Mouse (Mus musculus): ENCODE data around the gene Tcl1b2.
"Not testable (repeated sequence)": the region's sequence is repeated elsewhere in the genome, so short reads cannot be mapped to it uniquely, and the experiment has no call there.

Gene Tcl1b2

DNA sequence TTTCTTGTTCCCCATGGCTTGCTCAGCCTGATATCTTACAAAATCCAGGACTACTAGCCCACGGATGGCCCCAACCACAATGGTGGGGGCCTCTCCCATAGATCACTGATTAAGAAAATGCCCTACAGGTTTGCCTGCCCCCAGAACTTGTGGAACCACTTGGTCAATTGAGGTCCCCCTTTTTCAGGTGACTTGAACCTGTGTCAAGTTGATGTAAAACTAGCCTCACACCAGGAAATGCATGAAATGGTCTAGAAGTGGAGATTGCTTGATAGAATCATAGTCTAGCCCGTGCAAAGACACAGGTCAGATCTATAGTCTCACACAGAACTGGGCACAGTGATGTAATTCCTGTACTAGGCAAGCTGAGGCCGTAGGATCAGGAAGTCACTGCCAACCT, at the start of gene Tcl1b2:
Gene Tcl1b2 (plus strand): TSS at position 301 of the 400 bp plus-strand sequence.
- no peak for DNase-seq (ENCODE audit: low read depth, low spot score)

DNA sequence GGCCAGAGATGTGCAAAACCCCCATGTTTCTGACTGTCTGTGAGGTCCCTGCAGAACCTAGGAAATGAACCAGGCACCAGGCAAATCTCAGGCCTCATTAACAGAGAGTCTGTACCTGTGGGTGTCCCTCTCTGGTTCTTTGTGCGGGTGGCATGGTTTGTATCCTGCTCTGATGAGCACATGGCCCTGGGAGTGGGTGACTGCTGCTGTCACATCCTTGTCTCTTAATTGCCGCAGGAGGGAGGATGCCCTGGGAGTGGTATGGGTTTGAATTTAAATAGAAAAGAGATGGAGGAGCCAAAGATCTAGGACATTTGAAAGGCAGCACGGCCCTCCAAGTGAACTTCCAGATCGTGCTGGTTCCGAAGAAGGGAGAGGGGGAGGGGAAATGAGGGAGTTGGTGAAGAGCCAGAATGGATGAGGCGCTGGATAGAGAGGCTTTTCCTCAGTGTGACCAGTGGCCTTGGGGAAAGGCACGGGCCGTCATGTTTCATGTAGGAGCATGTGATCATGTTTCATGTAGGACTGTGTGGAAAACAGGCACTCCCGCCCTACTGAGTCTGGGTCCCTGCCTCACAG, 46.3 kb upstream of the Tcl1b2 start:
- no peak for DNase-seq (ENCODE audit: low read depth, low spot score)

DNA sequence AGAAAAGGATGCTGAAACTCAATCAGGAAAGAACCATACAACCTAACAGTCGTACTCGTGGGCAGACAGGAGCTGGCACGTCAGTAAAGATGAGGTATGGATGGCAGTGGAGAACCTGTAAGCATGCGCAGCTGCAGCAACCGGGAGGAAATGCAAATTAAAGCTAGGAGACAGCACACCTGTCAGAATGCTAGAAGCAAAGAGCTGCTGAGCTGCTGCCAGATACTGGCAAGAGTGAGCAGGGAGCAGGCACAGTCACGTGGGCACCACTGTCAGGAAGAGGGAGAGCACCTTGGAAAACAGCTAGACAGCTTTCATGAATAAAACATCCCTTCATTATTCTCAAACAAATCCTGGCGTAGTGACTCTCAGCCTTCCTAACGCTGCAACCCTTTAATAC, 42.9 kb upstream of the Tcl1b2 start:
- no peak for DNase-seq (ENCODE audit: low read depth, low spot score)

DNA sequence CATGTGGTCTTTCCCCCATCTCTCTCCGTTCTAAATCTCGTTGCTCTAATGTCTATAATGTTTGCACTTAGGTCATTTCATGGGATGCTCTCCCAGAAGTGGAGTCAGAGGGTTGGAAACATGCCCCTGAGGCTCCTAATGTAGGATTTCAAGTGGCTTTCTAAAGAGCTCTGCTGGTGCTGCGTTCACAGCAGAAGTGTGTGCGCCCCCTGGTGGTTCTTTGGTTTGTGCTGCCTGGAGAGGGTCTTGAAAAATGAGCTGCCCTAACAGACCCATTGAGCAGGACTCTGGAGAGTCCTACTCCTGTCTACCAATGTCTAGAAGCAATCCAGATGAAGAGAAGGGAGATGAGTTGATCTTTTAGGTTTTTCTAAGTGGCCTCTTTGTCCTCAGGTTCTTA, 41.8 kb upstream of the Tcl1b2 start:
- no peak for DNase-seq (ENCODE audit: low read depth, low spot score)

DNA sequence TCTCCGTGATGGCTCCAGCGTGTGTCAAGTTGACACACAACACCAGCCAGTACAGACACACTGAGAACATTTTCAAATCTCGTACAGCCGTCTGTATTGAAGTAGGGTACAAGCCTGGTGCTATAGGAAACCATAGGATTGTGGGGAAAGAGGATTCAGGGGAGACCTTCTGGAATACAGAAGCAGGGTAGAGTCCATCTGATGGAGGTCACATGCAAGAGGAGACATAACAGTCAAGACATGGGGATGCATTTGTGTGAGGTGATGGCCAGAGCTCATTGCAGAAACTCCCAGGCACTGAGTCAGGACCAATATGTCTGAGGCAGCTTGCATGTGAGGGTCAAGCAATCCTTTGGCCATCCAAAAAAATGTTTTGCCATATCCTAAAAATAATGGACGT, 40.5 kb upstream of the Tcl1b2 start:
- no peak for DNase-seq (ENCODE audit: low read depth, low spot score)

DNA sequence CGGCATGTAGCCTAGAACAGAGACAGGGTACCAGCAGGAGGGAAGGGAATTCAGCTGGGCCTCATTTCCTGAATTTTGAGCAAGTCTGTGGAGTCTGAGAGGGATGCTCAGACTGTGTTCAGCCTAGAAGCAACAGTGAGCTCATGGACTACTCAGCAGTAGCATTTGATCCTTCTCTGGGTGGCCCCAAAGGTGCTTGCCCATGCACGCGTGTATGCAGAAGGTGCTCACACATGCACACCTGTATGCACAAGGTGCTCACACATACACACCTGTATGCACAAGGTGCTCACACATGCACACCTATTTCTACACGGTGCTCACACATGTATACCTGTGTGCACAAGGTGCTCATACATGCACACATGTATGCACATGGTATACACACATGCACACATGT, 37.0 kb upstream of the Tcl1b2 start:
- DNase-seq (ENCODE audit: low read depth, low spot score): no peak

DNA sequence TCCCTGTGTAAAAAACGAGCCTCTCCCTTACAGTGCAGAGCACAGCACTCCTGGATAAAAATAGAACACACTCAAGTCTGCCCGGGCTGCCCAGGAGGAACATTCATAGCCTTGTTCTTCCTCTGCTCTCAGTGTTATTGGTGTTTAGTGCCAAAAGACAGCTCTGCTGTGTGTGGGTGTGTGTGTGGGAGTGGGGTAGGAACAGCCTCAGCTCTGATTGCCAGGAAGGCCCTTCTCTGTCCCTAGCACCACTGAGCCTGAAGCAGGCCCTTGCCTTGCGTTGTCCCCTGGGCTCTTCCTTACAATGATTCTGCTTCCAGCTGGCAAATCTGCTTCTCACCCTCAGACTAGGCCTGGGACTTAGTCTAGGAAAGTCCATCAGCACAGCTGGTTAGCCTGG, 36.4 kb upstream of the Tcl1b2 start:
- no peak for DNase-seq (ENCODE audit: low read depth, low spot score)

DNA sequence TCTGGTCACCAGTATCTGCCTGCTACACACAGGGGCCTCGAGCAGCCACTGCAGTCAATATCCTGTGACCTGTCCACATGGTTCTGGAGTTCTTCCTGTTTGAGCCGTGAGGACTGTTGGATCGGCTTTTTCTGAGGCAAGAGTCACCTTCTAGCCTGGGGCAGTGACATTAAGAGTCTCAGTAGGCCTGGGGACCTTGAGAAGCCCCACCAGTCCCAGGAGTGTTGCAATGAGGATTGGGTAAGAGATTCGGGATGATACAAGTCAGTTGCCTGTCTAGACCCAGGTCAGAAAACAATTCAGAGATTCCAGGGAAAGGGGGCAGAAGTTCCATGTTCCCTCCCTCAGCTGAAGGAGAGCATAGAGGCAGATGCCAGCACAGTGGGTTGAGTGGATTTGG, 36.0 kb upstream of the Tcl1b2 start:
- DNase-seq (ENCODE audit: low read depth, low spot score): no peak

DNA sequence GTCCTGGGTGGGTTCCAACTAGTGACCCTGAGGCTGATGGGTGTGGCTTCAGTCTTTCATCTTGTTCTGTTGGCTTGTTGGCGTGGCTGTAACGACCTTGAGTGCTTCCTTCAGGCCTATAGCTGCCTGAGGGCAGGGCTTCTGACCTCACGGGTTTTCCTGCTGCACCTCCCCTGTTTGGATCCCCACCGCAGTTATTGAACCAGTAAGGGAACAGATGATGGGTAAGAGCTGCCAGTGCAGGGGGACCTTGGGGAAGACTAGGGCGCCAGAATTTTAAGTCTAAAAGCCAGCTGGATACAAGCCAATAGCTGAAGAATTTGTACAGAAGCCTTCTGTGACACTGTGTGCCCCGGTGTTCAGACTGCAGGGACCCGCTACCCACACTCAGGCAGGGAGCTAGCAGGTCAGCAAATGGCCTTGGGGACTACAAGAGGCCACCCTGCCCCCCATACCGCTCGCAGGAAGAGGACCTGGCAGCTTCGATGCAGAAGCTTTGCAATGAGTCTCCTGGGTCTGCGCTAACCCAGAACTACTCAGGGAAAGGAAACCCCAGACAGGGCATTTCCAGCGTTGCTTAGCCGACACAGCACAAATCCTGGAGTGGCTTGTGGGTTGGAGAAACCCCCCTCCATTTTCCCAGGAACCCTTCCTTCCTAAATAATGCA, 33.4 kb upstream of the Tcl1b2 start:
- no peak for DNase-seq (ENCODE audit: low read depth, low spot score)

DNA sequence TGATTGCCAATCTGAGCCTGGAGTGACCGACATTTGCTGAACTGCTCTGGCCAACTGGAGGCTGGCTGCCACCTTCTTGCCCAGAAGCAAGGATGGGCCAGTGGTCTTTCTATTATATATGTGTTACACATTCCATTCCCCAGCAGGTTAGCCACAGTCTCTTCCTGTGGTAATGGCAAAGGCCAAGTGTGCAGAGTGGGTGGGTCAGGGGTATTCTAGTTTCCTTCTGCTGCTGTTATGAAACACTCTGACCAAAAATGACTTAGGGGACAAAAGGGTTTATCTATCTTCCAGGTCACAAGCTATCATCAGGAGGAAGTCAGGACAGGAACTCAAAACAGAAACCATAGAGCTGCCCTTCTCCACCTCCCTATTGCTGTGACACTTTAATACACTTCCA, 29.2 kb upstream of the Tcl1b2 start:
- DNase-seq (ENCODE audit: low read depth, low spot score): no peak

DNA sequence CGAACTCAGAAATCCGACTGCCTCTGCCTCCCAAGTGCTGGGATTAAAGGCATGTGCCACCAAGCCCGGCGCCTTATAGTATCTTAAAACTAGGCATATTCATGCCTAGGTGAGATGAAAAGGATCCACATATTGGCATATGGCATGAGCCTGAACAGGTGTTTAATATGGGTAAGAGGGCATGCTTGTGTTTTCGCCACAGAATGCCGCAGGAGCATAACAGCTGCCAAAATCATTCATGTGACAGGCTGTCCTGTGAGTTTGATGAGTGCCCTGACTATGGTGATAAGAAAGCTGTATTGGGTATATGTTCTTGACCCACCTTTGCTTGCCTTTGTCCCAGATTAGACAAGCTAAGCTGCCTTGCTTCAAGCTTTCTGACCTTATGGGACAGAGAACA, 20.5 kb upstream of the Tcl1b2 start:
- no peak for DNase-seq (ENCODE audit: low read depth, low spot score)

DNA sequence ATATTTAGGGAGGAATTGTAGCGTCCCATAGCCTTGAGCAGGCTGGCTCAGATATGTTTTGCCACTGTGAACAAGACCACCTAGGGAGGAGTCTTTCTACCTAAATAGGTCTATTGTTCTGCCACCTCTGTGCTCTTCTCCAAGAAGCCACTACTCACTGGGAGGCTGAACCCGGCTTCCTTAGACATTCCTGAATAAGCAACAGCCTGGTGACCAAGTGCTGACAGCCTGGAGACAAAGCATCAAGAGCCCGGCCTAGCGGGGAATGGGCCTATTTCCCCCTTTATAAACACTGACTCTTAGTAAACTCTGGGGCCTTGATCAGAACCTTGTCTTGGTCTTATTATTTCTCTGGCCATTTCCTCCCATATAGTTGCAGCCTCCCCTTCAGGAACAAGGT, 19.3 kb upstream of the Tcl1b2 start:
- DNase-seq (ENCODE audit: low read depth, low spot score): no peak

DNA sequence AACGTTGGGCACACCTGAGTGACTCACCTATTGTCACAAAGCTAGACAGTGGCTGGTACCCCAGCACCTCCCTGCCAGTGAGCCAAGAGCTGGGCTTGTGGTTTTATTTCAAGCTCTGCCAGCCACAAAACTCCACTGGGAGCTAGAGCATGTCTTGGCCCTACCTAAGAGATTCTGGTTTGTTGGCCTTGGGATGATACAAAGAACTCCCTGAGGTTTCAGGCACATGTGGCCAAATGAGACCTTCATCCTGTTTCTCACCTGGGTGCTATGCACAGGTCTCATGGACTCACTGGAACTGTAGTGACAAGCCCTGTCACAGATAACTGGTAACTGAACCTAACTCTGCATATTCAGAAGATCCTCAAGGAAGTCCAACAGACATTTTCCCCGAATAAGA, 18.2 kb upstream of the Tcl1b2 start:
- DNase-seq (ENCODE audit: low read depth, low spot score): no peak

DNA sequence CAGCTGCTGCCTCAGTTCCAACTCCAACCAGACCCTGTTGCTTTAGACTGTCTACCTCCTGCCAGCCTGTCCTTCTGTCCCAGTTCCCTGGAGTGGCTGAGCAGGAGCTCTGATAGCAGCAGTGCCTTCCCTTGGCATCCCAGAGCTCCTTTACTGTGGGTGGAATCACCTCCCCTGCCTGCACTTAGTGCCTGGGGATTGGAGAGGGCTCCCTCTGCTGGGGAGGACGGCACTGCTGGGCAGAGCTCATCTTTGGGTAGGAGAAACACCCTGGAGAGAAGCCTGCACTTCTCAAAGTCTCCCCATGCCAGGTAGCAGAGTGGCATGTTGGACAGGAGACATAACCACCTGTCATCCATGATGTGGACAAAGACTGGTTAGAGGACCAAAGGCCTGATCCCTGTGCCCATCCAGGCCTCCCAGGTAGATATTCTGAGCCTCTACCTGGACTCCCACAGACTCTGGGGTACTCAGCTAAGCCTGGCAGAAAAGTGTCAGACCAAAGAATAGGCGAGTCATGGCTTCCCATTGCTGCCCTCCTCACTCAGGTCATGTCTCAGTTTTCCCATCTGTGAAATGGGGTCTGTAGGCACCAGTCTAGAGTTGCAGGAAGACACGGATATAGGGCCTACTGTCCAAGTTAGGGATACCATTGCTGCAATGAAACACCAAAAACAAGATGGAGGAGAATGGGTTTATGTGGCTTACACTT, 16.2 kb upstream of the Tcl1b2 start:
- DNase-seq (ENCODE audit: low read depth, low spot score): not testable (repeated sequence)

DNA sequence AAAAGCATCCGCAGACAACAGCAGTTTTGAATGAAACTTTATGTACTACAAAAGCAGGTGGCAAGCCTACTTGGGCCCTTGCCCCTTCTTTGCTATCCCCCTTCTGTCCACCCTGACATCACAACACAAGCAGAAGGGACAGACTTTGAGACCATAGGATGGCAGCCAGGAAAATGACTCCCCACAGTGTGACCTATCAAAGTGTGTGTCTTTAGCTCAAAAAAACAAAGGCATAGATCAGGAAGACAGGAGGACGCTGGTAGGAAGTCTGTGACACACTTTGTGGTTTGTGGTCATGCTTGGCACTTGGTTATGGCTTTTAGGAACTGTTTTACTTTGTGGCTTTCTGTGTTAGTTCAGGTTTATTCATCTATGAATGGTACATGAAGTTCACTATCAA, 11.6 kb upstream of the Tcl1b2 start:
- DNase-seq (ENCODE audit: low read depth, low spot score): not testable (repeated sequence)

DNA sequence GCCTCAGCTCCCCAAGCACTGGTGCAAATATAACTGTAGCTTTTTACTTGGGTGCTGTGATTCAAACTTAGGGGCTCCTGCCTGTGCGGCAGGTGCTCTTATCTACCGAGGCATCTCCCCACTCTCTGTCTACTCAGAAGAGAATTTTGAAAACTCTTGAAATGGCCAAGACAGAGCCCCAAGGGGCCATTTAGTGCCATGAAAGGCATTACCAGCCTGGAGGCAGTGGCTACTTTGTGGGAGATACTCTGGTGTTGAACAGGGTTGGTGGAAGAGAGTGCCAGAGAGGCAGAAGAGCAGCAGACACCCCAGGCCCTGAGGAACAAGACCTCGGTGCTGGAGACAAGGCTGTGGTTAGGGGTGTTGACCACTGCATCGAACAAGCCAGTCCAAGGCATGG, 11.0 kb upstream of the Tcl1b2 start:
- DNase-seq (ENCODE audit: low read depth, low spot score): not testable (repeated sequence)

DNA sequence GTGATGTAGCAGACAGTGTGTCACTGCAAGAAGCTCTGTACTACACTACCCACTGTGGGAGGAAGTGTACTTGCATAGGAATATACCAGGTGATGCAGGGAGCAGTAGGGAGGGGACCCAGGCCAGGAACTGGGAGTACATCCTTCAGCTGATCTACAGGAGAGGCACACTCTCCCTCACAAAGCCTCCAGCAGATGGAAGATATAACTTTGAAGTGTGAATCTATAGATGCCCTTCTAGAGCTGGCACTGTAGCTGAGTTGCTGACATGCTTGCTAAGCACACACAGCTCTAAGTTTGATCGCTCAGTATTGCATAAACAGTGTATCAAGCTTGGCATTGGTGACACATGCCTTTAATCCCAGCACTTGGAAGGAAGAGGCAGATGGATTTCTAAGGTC, 8.1 kb upstream of the Tcl1b2 start:
- DNase-seq (ENCODE audit: low read depth, low spot score): not testable (repeated sequence)

DNA sequence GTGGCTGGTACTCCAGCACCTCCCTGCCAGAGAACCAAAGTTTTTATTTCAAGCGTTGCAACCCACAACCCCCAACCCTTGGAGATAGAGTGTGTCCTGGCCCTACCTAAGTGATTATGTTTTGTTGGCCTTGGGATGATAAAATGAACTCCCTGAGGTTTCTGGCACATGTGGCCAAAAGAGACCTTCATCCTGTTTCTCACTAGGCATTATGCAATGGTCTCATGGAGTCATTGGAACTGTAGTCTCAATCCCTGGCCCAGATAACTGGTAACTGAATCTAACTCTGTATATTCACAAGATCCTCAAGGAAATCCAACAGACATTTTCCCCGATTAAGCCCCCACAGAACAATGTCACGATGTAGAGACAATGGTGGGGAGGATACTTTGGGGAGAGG, 2.7 kb upstream of the Tcl1b2 start:
- no peak for DNase-seq (ENCODE audit: low read depth, low spot score)

DNA sequence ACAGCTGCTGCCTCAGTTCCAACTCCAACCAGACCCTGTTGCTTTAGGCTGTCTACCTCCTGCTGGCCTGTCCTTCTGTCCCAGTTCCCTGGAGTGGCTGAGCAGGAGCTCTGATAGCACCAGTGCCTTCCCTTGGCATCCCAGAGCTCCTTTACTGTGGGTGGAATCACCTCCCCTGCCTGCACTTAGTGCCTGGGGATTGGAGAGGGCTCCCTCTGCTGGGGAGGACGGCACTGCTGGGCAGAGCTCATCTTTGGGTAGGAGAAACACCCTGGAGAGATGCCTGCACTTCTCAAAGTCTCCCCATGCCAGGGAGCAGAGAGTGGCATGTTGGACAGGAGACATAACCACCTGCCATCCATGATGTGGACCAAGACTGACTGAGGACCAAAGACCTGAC, 886 bp upstream of the Tcl1b2 start:
- DNase-seq (ENCODE audit: low read depth, low spot score): not testable (repeated sequence)

DNA sequence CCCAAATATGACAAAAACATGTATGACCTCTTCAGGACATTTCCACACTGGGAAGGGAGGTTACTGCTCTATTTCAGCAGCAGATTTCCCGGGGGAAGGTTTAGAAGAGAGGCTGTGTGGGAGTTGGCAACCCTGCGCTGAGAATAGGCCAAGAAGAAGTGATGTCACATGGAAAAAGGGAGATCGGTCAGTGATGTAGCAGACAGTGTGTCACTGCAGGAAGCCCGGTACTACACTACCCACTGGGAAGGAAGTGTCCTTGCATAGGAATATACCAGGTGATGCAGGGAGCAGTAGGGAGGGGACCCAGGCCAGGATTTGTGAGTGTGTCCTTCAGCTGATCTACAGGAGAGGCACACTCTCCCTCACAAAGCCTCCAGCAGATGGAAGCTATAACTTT, 9.5 kb downstream of the Tcl1b2 start:
- DNase-seq (ENCODE audit: low read depth, low spot score): not testable (repeated sequence)

DNA sequence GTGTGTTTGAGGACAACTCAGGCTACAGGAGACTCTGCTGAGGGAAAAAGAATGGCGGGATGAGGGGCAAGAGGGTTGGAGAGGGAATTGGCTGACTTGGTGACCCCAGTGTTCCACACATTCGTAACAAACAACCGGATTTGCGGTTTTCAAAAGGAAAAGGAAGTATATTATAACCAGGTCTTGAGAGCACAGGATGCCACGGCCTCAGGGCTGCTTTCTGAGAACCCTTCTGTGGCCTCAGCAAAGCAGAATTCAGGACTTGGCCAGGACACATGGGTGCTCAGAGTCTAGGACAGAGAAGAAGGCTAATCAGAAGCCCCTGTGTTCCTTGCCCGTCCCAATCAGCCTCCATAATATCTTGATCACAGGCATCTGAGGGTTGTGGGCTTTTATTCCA, 13.0 kb downstream of the Tcl1b2 start:
- no peak for DNase-seq (ENCODE audit: low read depth, low spot score)

DNA sequence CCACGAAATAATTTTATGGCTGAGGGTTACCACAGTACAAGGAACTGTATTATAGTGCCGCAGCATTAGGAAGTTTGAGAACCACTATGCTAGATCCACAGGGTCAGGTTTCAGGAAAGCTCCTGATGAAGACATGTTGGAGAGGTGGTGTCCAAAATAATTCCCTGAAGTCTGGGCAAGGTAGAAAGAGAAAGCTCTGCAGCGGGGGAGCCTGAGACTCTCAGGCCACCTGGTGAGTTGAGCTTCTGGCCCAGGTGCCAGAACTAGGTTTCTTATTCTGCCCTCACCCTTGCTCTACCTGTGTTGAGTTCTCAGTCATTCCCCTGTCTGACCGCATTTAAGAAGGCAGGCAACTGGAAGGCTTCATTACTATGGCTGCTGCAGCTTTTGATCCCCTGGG, 13.6 kb downstream of the Tcl1b2 start, which contains the start of gene Tcl1b1:
Gene Tcl1b1 (plus strand): TSS at position 301 of the 400 bp plus-strand sequence.
- no peak for DNase-seq (ENCODE audit: low read depth, low spot score)

DNA sequence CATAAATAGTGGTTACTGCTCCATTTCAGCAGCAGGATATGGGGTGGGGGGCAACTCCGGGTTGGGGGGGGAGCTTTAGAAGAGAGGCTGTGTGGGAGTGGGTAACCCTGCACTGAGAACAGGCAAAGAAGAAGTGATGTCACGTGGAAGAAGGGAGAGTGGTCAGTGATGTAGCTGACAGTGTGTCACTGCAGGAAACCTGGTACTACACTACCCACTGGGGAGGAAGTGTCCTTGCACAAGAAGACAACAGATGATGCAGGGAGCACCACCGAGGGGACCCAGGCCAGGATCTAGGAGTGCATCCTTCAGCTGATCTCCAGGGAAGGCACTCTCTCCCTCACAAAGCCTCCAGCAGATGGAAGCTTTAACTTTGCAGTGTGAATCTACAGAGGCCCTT, 20.9 kb downstream of the Tcl1b2 start:
- DNase-seq (ENCODE audit: low read depth, low spot score): no peak

Data from WW6 (cell line).